Mouse (Mus musculus): ENCODE data around the gene Fbxo17. TPM values are rescaled to one million over a fixed set of nuclear protein-coding genes. Genes with fewer than 3 reads are reported as not detected.
A peak's percentile ranks its signal among the peaks of the same experiment; 100 is the strongest.
"Not testable (repeated sequence)": the region's sequence is repeated elsewhere in the genome, so short reads cannot be mapped to it uniquely, and the experiment has no call there.

Gene Fbxo17
- polyA plus RNA-seq, 1 experiment from 2014 or later: 13.6 TPM

- Histone ChIP-seq H3K27ac (peak overlapping the region; percentile 23; the same call in 1 of the 2 replicates), H3K36me3 (peaks cover 8% of the 10 kb centered on the region; the same call in 1 of the 2 replicates), H3K27me3 (ENCODE audit: insufficient read depth, poor library complexity, severe bottlenecking) (peaks cover 32% of the 10 kb centered on the region), H3K9me3 (no peaks in the 10 kb centered on the region), H3K4me3 (peak overlapping the region; percentile 20; the same call in 1 of the 2 replicates), H3K4me1 (peaks cover 15% of the 10 kb centered on the region)
- 58% methylated on average over 8 of the region's 8 CpGs for WGBS
- no peak for DNase-seq (ENCODE audit: low spot score)
These were observed 21.6 kb upstream of the Fbxo17 start for GRCm38 (mm10) chr7:28694966-28695511.

- Histone ChIP-seq H3K27me3 (ENCODE audit: insufficient read depth, poor library complexity, severe bottlenecking) (peaks cover 23% of the 10 kb centered on the region), H3K4me3 (no peak overlapping the region), H3K9me3 (0 out of 2 replicates have a peak, but pooled peaks cover 5% of the 10 kb centered on the region), H3K36me3 (peaks cover 18% of the 10 kb centered on the region; the same call in 1 of the 2 replicates), H3K4me1 (peaks cover 15% of the 10 kb centered on the region), H3K27ac (no peak overlapping the region)
- DNase-seq (ENCODE audit: low spot score): no peak
- 89% methylated on average over 11 of the region's 11 CpGs for WGBS
These were observed 19.3 kb upstream of the Fbxo17 start for GRCm38 (mm10) chr7:28697277-28697676.

- DNase-seq (ENCODE audit: low spot score): no peak
- H3K36me3 ChIP-seq: peaks cover 18% of the 10 kb centered on the region; the same call in 1 of the 2 replicates
- 94% methylated on average over 4 of the region's 4 CpGs for WGBS
- no peak overlapping the region for H3K4me3 ChIP-seq
- 0 out of 2 replicates have a peak, but pooled peaks cover 5% of the 10 kb centered on the region for H3K9me3 ChIP-seq
- H3K4me1 ChIP-seq: no peaks in the 10 kb centered on the region
- no peaks in the 10 kb centered on the region for H3K27me3 ChIP-seq (ENCODE audit: insufficient read depth, poor library complexity, severe bottlenecking)
- no peak overlapping the region for H3K27ac ChIP-seq
These were observed 16.3 kb upstream of the Fbxo17 start for GRCm38 (mm10) chr7:28700269-28700668.

- H3K4me1 ChIP-seq; H3K27me3 ChIP-seq (ENCODE audit: insufficient read depth, poor library complexity, severe bottlenecking); DNase-seq (ENCODE audit: low spot score); H3K4me3 ChIP-seq; H3K9me3 ChIP-seq; H3K27ac ChIP-seq: not testable (repeated sequence)
- peaks cover 18% of the 10 kb centered on the region; the same call in 1 of the 2 replicates for H3K36me3 ChIP-seq
- WGBS: 93% methylated on average over 12 of the region's 12 CpGs
These were observed 15.3 kb upstream of the Fbxo17 start for GRCm38 (mm10) chr7:28701306-28701705.

- Histone ChIP-seq H3K27ac (no peak overlapping the region), H3K36me3 (peaks cover 14% of the 10 kb centered on the region; the same call in 1 of the 2 replicates), H3K27me3 (ENCODE audit: insufficient read depth, poor library complexity, severe bottlenecking) (no peaks in the 10 kb centered on the region), H3K4me1 (no peaks in the 10 kb centered on the region), H3K4me3 (no peak overlapping the region), H3K9me3 (0 out of 2 replicates have a peak, but pooled peaks cover 5% of the 10 kb centered on the region)
- whole genome bisulfite sequencing: 71% methylated on average over 9 of the region's 9 CpGs
- DNase-seq (ENCODE audit: low spot score): no peak
These were observed 13.9 kb upstream of the Fbxo17 start for GRCm38 (mm10) chr7:28702601-28703143.

- no peaks in the 10 kb centered on the region for H3K27me3 ChIP-seq (ENCODE audit: insufficient read depth, poor library complexity, severe bottlenecking)
- DNase-seq (ENCODE audit: low spot score): no peak
- peaks cover 10% of the 10 kb centered on the region for H3K4me1 ChIP-seq
- no peaks in the 10 kb centered on the region for H3K9me3 ChIP-seq
- H3K36me3 ChIP-seq: no peaks in the 10 kb centered on the region
- H3K4me3 ChIP-seq: no peak overlapping the region
- H3K27ac ChIP-seq: no peak overlapping the region
These were observed 7.2 kb upstream of the Fbxo17 start for GRCm38 (mm10) chr7:28709454-28709853.

GRCm38 (mm10) chr7:28710962-28711361 is 5.6 kb upstream of the Fbxo17 start:
- H3K9me3 ChIP-seq: no peaks in the 10 kb centered on the region
- DNase-seq (ENCODE audit: low spot score): no peak

GRCm38 (mm10) chr7:28714667-28715066 is 1.9 kb upstream of the Fbxo17 start:
- Histone ChIP-seq H3K4me3 (0 out of 2 replicates have a peak overlapping the region, but pooled peaks have one; percentile 0), H3K27me3 (ENCODE audit: insufficient read depth, poor library complexity, severe bottlenecking) (no peaks in the 10 kb centered on the region), H3K4me1 (peaks cover 31% of the 10 kb centered on the region), H3K36me3 (no peaks in the 10 kb centered on the region), H3K9me3 (no peaks in the 10 kb centered on the region), H3K27ac (peak overlapping the region; percentile 54; the same call in 1 of the 2 replicates)
- WGBS: 51% methylated on average over 5 of the region's 5 CpGs
- DNase-seq (ENCODE audit: low spot score): no peak

More at GRCm38 (mm10) chr7:28710962-28711361, 5.6 kb upstream of the Fbxo17 start:
- WGBS: 66% methylated on average over 3 of the region's 3 CpGs
- no peaks in the 10 kb centered on the region for H3K27me3 ChIP-seq (ENCODE audit: insufficient read depth, poor library complexity, severe bottlenecking)
- H3K27ac ChIP-seq: no peak overlapping the region
- H3K4me1 ChIP-seq: peaks cover 19% of the 10 kb centered on the region
- no peak overlapping the region for H3K4me3 ChIP-seq
- H3K36me3 ChIP-seq: no peaks in the 10 kb centered on the region

- no peak for DNase-seq (ENCODE audit: low spot score)
- Histone ChIP-seq H3K4me3 (no peak overlapping the region), H3K27me3 (ENCODE audit: insufficient read depth, poor library complexity, severe bottlenecking) (no peaks in the 10 kb centered on the region), H3K4me1 (peaks cover 31% of the 10 kb centered on the region), H3K27ac (no peak overlapping the region), H3K36me3 (no peaks in the 10 kb centered on the region), H3K9me3 (no peaks in the 10 kb centered on the region)
- WGBS: 90% methylated on average over 2 of the region's 2 CpGs
These were observed 1.0 kb upstream of the Fbxo17 start for GRCm38 (mm10) chr7:28715598-28715997.

- no peaks in the 10 kb centered on the region for H3K9me3 ChIP-seq
- H3K4me1 ChIP-seq: peaks cover 31% of the 10 kb centered on the region
- no peaks in the 10 kb centered on the region for H3K36me3 ChIP-seq
- H3K4me3 ChIP-seq: 0 out of 2 replicates have a peak overlapping the region, but pooled peaks have one; percentile 70
- no peak for DNase-seq (ENCODE audit: low spot score)
- 84% methylated on average over 10 of the region's 10 CpGs for WGBS
- no peaks in the 10 kb centered on the region for H3K27me3 ChIP-seq (ENCODE audit: insufficient read depth, poor library complexity, severe bottlenecking)
- no peak overlapping the region for H3K27ac ChIP-seq
These were observed 1.1 kb downstream of the Fbxo17 start for GRCm38 (mm10) chr7:28717726-28718125.

GRCm38 (mm10) chr7:28719159-28719558 is 2.6 kb downstream of the Fbxo17 start:
- H3K4me3 ChIP-seq: no peak overlapping the region
- peaks cover 24% of the 10 kb centered on the region for H3K4me1 ChIP-seq
- 30% methylated on average over 4 of the region's 4 CpGs for WGBS
- no peak overlapping the region for H3K27ac ChIP-seq
- H3K9me3 ChIP-seq: no peaks in the 10 kb centered on the region
- H3K27me3 ChIP-seq (ENCODE audit: insufficient read depth, poor library complexity, severe bottlenecking): no peaks in the 10 kb centered on the region
- H3K36me3 ChIP-seq: peaks cover 2% of the 10 kb centered on the region; the same call in 1 of the 2 replicates
- no peak for DNase-seq (ENCODE audit: low spot score)

- H3K36me3 ChIP-seq: peaks cover 7% of the 10 kb centered on the region
- no peaks in the 10 kb centered on the region for H3K27me3 ChIP-seq (ENCODE audit: insufficient read depth, poor library complexity, severe bottlenecking)
- no peak overlapping the region for H3K27ac ChIP-seq
- no peak for DNase-seq (ENCODE audit: low spot score)
- 75% methylated on average over 2 of the region's 2 CpGs for WGBS
- H3K4me1 ChIP-seq: peaks cover 19% of the 10 kb centered on the region
- no peaks in the 10 kb centered on the region for H3K9me3 ChIP-seq
- no peak overlapping the region for H3K4me3 ChIP-seq
These were observed 3.0 kb downstream of the Fbxo17 start for GRCm38 (mm10) chr7:28719650-28720049.

- DNase-seq (ENCODE audit: low spot score): no peak
- 74% methylated on average over 3 of the region's 3 CpGs for WGBS
- Histone ChIP-seq H3K9me3 (no peaks in the 10 kb centered on the region), H3K27me3 (ENCODE audit: insufficient read depth, poor library complexity, severe bottlenecking) (no peaks in the 10 kb centered on the region), H3K4me3 (no peak overlapping the region), H3K36me3 (peaks cover 13% of the 10 kb centered on the region), H3K4me1 (peaks cover 13% of the 10 kb centered on the region), H3K27ac (no peak overlapping the region)
These were observed 4.3 kb downstream of the Fbxo17 start for GRCm38 (mm10) chr7:28720753-28721537.
